Mouse (Mus musculus): Measurements from ENCODE around the gene Sparcl1. TPM values are rescaled to one million over a fixed set of nuclear protein-coding genes. Genes with fewer than 3 reads are reported as not detected.
A peak's percentile ranks its signal among the peaks of the same experiment; 100 is the strongest.

Sparcl1 gene
- 481 and 585 TPM in 2 replicates for polyA plus RNA-seq (2015; fragmentation: Nextera tagmentation; extraction: Ambion mirVana)

DNA sequence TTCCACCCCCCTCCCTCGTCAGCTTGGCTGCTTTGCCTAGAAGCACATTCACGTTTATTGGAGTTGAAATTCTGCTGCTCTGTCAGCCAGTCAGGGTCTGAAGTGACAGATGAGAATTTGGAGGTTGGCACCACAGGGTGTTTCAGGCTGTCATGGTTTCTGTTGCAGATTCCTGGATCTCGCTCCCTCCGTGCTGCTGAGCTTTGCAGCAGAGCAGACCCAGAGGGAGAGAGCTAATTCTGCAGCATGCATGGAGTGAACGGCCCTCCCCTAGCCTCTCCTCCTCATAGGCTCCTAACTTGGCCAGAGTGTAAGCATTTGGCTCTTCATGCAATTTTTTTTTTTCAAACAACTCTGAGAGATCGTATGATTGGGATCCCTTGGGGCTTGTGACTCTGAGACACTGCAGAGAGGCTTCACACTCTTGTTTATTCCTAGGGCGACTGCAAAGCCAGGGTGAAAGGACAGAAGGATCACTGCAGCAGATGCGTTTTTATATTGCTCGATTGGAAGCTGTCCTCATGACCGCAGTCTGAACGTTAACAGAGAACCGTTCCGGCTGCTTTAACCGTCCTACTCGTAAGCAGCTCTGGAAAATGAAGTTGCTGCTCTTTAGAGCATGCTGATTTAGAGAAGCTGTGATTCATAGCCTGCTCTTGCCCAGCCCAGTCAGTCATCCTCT, at the start of gene Sparcl1:
TSS of gene Sparcl1 (minus strand) at position 243 of the 682 bp plus-strand sequence.
- H3K4me1 ChIP-seq (ENCODE audit: control insufficient read depth, insufficient read depth, low read depth, low read length): peaks cover 35% of the 10 kb centered on the region
- 5% methylated on average over 15 of the region's 15 CpGs for WGBS
- no peaks in the 10 kb centered on the region for H3K27me3 ChIP-seq (replicated peaks; ENCODE audit: control insufficient read depth, insufficient read depth, low read length)
- peak within 1 kb of the TSS; percentile 83 for H3K27ac ChIP-seq (ENCODE audit: low read depth, low read length)
- peak within 1 kb of the TSS; percentile 39 for H3K4me3 ChIP-seq (ENCODE audit: low read length)
- ATAC-seq: peak; percentile 70
- H3K4me2 ChIP-seq (ENCODE audit: low read length): peak within 1 kb of the TSS; percentile 56
- no peaks in the 10 kb centered on the region for H3K9me3 ChIP-seq (ENCODE audit: control insufficient read depth, low read length)
- peak within 1 kb of the TSS; percentile 56 for H3K9ac ChIP-seq (ENCODE audit: low read depth, low read length)
- H3K36me3 ChIP-seq (ENCODE audit: control insufficient read depth, insufficient read depth, low read length): no peaks in the 10 kb centered on the region

DNA sequence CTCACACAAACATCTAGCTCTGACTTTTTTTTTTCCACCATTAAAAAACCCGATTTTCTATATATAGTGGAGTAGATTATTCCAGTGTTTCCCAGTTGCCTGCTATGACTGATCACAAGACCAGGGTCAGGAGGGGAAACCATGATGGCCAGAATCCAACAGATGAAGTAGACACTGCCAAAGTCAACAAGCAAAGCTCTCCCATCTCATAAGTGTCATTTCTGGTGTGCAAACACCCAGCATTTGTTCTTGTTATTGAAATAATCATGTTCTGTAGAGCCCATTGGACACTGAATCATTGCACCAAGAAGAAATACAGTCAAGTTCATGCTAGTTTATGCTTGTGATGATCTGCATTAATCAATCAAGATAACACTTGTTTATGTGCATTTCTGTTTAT, 47.9 kb upstream of the Sparcl1 start:
- no peak for ATAC-seq
- Histone ChIP-seq H3K4me1 (ENCODE audit: control insufficient read depth, insufficient read depth, low read depth, low read length) (no peaks in the 10 kb centered on the region), H3K9ac (ENCODE audit: low read depth, low read length) (no peak overlapping the region), H3K36me3 (ENCODE audit: control insufficient read depth, insufficient read depth, low read length) (no peaks in the 10 kb centered on the region), H3K27ac (ENCODE audit: low read depth, low read length) (no peak overlapping the region), H3K4me2 (ENCODE audit: low read length) (no peak overlapping the region), H3K27me3 (replicated peaks; ENCODE audit: control insufficient read depth, insufficient read depth, low read length) (no peaks in the 10 kb centered on the region), H3K4me3 (ENCODE audit: low read length) (no peak overlapping the region), H3K9me3 (ENCODE audit: control insufficient read depth, low read length) (no peaks in the 10 kb centered on the region)
- WGBS: 89% methylated on average over 1 of the region's 1 CpGs

DNA sequence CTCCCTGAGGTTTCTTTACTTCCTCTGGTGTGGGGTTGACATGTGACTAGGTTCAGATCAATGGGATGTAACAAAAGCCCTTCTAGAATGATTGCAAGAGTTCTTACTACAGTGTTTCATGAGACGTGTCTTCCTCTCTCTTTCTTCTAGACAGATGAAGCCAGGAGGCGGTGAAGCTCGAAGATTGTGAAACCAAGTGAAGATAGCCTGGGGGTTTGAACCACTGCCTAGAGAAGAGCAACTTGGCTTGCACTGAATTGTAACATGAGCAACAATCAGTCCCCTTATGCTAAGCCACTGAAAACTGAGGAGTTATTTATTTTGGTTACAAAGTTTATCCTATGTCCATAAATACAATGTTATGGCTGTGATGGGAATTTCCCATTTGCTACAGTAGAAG, 47.0 kb upstream of the Sparcl1 start:
- 79% methylated on average over 3 of the region's 3 CpGs for WGBS
- Histone ChIP-seq H3K9me3 (ENCODE audit: control insufficient read depth, low read length) (no peaks in the 10 kb centered on the region), H3K27me3 (replicated peaks; ENCODE audit: control insufficient read depth, insufficient read depth, low read length) (no peaks in the 10 kb centered on the region), H3K27ac (ENCODE audit: low read depth, low read length) (no peak overlapping the region), H3K4me2 (ENCODE audit: low read length) (no peak overlapping the region), H3K36me3 (ENCODE audit: control insufficient read depth, insufficient read depth, low read length) (no peaks in the 10 kb centered on the region), H3K4me3 (ENCODE audit: low read length) (no peak overlapping the region), H3K4me1 (ENCODE audit: control insufficient read depth, insufficient read depth, low read depth, low read length) (no peaks in the 10 kb centered on the region), H3K9ac (ENCODE audit: low read depth, low read length) (no peak overlapping the region)
- ATAC-seq: no peak

DNA sequence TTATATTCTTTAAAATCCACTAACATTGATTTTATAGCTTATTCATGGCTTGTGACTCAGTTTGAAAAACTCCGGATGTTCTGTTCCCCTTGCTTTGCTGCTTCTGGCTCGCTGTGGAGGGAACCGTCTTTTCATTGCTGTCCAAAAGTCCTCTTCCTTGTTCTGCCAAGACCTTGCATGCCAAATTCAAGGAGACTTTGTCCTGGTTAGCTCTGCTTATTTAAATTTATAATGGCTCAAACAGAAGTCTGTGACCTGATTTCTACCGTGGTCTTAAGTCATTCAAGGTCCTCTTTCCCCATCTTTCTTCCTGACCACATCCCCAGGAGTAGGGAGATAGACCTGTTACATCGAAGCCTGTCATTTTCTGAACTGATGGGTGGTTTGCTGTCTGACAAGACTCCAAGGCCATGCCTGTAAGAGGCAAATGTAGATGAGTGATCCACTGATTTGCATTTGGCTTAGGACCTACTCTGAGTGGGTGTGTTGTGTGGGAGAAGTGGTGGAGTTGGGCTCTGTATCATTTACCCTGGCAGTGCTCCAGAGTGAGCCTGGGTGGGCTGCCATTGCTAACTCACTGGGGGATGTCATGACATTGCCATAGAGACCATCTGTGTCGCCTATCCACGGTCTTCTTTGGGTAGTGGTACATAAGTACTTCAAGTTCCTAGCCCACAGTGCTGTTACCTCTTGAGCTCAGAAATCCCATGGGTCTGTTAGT, 45.0 kb upstream of the Sparcl1 start:
- Histone ChIP-seq H3K36me3 (ENCODE audit: control insufficient read depth, insufficient read depth, low read length) (no peaks in the 10 kb centered on the region), H3K9me3 (ENCODE audit: control insufficient read depth, low read length) (no peaks in the 10 kb centered on the region), H3K4me1 (ENCODE audit: control insufficient read depth, insufficient read depth, low read depth, low read length) (no peaks in the 10 kb centered on the region), H3K4me3 (ENCODE audit: low read length) (no peak overlapping the region), H3K27me3 (replicated peaks; ENCODE audit: control insufficient read depth, insufficient read depth, low read length) (no peaks in the 10 kb centered on the region), H3K27ac (ENCODE audit: low read depth, low read length) (no peak overlapping the region), H3K9ac (ENCODE audit: low read depth, low read length) (no peak overlapping the region), H3K4me2 (ENCODE audit: low read length) (no peak overlapping the region)
- WGBS: 61% methylated on average over 7 of the region's 7 CpGs
- peak; percentile 95 for ATAC-seq

DNA sequence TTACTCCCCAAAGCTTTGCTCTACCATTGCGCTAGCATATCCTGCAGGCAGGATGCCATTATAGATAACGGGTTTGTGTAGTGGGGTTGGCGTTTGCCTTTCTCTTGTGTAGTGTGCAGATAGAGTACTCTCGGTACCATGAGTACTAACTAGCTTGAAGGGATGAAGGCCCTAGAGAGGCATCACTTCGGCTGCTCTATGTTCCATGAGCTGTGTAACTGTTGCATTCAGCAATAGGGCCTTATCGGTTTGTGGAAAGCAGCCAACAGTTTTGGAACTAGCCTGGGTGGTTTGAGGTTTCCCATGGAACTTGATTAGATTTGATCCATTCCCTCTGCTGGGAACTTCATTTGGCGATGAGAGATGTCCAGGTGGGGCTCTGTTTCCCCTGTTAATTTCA, 44.2 kb upstream of the Sparcl1 start:
- ATAC-seq: no peak
- no peak overlapping the region; the same call in 1 of the 2 replicates for H3K27ac ChIP-seq (ENCODE audit: low read depth, low read length)
- no peaks in the 10 kb centered on the region for H3K27me3 ChIP-seq (replicated peaks; ENCODE audit: control insufficient read depth, insufficient read depth, low read length)

DNA sequence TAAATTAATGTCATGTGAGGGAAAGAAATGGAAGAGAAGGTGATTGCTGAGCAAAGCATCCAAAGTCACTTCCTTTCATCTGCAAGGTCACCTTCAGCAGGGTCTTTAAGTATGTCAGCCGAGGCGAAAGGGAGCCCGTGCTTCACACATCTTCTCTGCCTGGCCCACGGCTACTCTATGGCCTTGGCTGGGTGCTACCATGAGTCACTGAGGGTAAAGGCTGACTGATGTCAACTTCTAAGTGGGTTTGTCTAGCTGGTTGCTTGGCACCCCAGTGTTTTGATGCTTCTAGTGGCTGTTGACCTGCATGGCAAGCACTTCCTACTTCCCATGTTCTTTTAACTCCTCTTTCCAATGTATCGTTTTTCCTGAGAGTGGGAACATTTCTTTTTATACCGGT, 36.7 kb upstream of the Sparcl1 start:
- no peak for ATAC-seq
- H3K9ac ChIP-seq (ENCODE audit: low read depth, low read length): no peak overlapping the region
- no peak overlapping the region for H3K4me3 ChIP-seq (ENCODE audit: low read length)
- H3K27me3 ChIP-seq (replicated peaks; ENCODE audit: control insufficient read depth, insufficient read depth, low read length): no peaks in the 10 kb centered on the region
- peaks cover 2% of the 10 kb centered on the region; the same call in 1 of the 2 replicates for H3K9me3 ChIP-seq (ENCODE audit: control insufficient read depth, low read length)
- H3K4me1 ChIP-seq (ENCODE audit: control insufficient read depth, insufficient read depth, low read depth, low read length): no peaks in the 10 kb centered on the region
- WGBS: 92% methylated on average over 6 of the region's 6 CpGs
- H3K27ac ChIP-seq (ENCODE audit: low read depth, low read length): no peak overlapping the region
- no peaks in the 10 kb centered on the region for H3K36me3 ChIP-seq (ENCODE audit: control insufficient read depth, insufficient read depth, low read length)
- H3K4me2 ChIP-seq (ENCODE audit: low read length): no peak overlapping the region

More for the DNA sequence above, 44.2 kb upstream of the Sparcl1 start:
- Histone ChIP-seq H3K9me3 (ENCODE audit: control insufficient read depth, low read length) (no peaks in the 10 kb centered on the region), H3K4me1 (ENCODE audit: control insufficient read depth, insufficient read depth, low read depth, low read length) (no peaks in the 10 kb centered on the region), H3K36me3 (ENCODE audit: control insufficient read depth, insufficient read depth, low read length) (no peaks in the 10 kb centered on the region), H3K4me3 (ENCODE audit: low read length) (no peak overlapping the region), H3K9ac (ENCODE audit: low read depth, low read length) (no peak overlapping the region), H3K4me2 (ENCODE audit: low read length) (no peak overlapping the region)
- WGBS: 87% methylated on average over 7 of the region's 7 CpGs

DNA sequence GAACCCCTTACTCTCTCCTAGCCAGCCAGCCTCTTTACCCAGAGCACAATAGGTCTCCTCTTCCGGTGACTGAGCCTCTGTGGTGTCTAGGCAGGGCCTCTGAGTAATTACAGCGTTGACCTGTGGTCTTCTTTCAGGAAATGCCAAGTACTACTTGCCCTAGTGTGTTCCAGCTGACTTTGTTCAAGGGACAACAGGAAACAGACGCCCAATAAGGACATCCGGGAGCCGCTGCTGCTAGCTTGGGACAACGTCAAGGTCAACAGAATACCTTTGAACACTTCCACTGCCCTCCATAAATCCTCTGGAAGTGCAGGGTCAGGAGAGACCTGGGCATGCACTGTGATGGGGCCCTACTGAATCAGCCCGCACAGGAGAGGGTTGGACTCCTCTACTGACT, 35.8 kb upstream of the Sparcl1 start:
- H3K27me3 ChIP-seq (replicated peaks; ENCODE audit: control insufficient read depth, insufficient read depth, low read length): no peaks in the 10 kb centered on the region
- no peaks in the 10 kb centered on the region for H3K36me3 ChIP-seq (ENCODE audit: control insufficient read depth, insufficient read depth, low read length)
- no peak overlapping the region for H3K27ac ChIP-seq (ENCODE audit: low read depth, low read length)
- no peak overlapping the region for H3K9ac ChIP-seq (ENCODE audit: low read depth, low read length)
- H3K4me1 ChIP-seq (ENCODE audit: control insufficient read depth, insufficient read depth, low read depth, low read length): no peaks in the 10 kb centered on the region
- 64% methylated on average over 7 of the region's 7 CpGs for WGBS
- peaks cover 2% of the 10 kb centered on the region; the same call in 1 of the 2 replicates for H3K9me3 ChIP-seq (ENCODE audit: control insufficient read depth, low read length)
- ATAC-seq: no peak
- no peak overlapping the region for H3K4me2 ChIP-seq (ENCODE audit: low read length)
- H3K4me3 ChIP-seq (ENCODE audit: low read length): no peak overlapping the region

DNA sequence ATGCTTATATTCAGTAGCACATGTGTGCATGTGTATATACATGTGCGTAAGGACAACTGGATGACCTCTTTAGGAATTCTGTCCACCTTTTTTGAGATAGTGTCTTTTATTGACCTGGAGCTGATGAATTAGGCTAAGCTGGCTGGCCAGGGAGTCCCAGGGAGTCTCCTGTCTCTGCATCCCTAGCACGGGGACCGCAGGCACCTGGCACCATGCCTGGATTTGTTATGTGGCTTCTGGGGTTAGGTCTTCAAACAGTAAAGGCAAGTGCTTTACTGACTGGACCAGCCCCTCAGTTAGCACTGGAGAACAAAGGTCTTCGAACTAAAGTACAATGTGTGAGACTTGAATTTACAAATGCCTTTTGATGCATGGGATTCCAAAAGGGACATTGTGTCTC, 30.5 kb upstream of the Sparcl1 start:
- Histone ChIP-seq H3K4me3 (ENCODE audit: low read length) (no peak overlapping the region), H3K27ac (ENCODE audit: low read depth, low read length) (no peak overlapping the region), H3K9me3 (ENCODE audit: control insufficient read depth, low read length) (no peaks in the 10 kb centered on the region), H3K9ac (ENCODE audit: low read depth, low read length) (no peak overlapping the region), H3K27me3 (replicated peaks; ENCODE audit: control insufficient read depth, insufficient read depth, low read length) (no peaks in the 10 kb centered on the region), H3K4me1 (ENCODE audit: control insufficient read depth, insufficient read depth, low read depth, low read length) (no peaks in the 10 kb centered on the region), H3K36me3 (ENCODE audit: control insufficient read depth, insufficient read depth, low read length) (no peaks in the 10 kb centered on the region), H3K4me2 (ENCODE audit: low read length) (no peak overlapping the region)
- 78% methylated on average over 4 of the region's 4 CpGs for WGBS
- ATAC-seq: no peak

DNA sequence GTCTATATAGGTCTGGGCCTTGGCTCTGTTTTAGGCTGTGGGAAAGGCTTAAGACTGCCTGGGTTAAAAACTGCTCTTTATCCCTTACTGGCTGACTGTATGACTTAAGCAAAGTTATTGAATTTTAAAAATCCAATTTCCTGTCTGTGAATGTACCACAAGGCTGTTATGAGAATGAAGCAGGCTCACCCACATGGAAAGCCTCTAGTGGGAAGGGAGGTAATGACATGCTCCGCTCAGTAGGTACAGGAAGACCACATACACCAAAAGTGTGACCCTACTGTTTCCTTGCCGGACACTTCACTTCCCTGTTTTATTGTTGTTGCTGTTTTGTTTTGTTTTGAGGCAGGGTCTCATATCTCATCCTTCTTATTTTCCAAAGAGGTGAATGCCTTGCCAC, 27.5 kb upstream of the Sparcl1 start:
- no peak for ATAC-seq
- no peak overlapping the region for H3K4me2 ChIP-seq (ENCODE audit: low read length)
- H3K4me3 ChIP-seq (ENCODE audit: low read length): no peak overlapping the region
- 82% methylated on average over 2 of the region's 2 CpGs for WGBS
- H3K9ac ChIP-seq (ENCODE audit: low read depth, low read length): no peak overlapping the region
- H3K4me1 ChIP-seq (ENCODE audit: control insufficient read depth, insufficient read depth, low read depth, low read length): no peaks in the 10 kb centered on the region
- H3K27me3 ChIP-seq (replicated peaks; ENCODE audit: control insufficient read depth, insufficient read depth, low read length): no peaks in the 10 kb centered on the region
- H3K27ac ChIP-seq (ENCODE audit: low read depth, low read length): no peak overlapping the region
- H3K9me3 ChIP-seq (ENCODE audit: control insufficient read depth, low read length): no peaks in the 10 kb centered on the region
- H3K36me3 ChIP-seq (ENCODE audit: control insufficient read depth, insufficient read depth, low read length): no peaks in the 10 kb centered on the region

Measured in hindbrain, embryonic 16.5 days (tissue).